In the genomic region with DNA sequence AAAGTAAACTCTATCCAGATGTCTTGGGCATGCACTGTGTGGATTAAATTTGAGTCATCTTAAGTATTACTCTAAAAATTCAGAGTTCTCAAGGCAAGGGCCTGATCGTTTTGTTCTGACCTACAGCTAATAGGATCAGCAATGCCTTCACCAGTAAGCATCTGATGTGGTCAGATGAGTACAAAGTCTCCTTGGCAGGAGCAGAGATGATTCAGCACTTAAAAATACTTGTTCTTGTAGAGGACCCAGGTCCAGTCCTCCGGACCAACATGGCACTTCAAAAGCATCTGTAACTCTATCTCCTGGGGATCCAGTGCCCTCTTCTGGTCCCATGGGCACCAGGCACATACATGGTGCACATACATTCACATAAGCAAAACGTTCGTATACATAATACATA, we compare ENCODE assay signal across 15 mouse cellular contexts.
"Had no signal": no experiment of that assay in that cellular context is flagged by ENCODE, and none has a peak within 500 bp of the region (broad histone marks: within the 10 kb centered on the region; RNA-seq: fewer than 3 reads in every experiment).

No protein-coding gene starts in this region.

- H3K27me3 ChIP-seq: intestine, embryonic 15.5 days; limb, embryonic 13.5 days; liver, embryonic 12.5 days; neural tube, embryonic 15.5 days had no signal

- ATAC-seq: intestine, embryonic 15.5 days; liver, embryonic 12.5 days had no signal

- H3K4me3 ChIP-seq: intestine, embryonic 15.5 days; layer of hippocampus, adult 2 months; limb, embryonic 13.5 days; liver, embryonic 12.5 days; midbrain, embryonic 10.5 days; myocyte; neural tube, embryonic 15.5 days had no signal

- DNase-seq: left cerebral cortex, postnatal 4 days; lung, embryonic 14.5 days; lung, postnatal 10 days; lung, postnatal 4 days; midbrain, embryonic 14.5 days; right cerebral cortex, adult 18-20 months; right cerebral cortex, postnatal 25 days; thymus, postnatal 4 days had no signal

- H3K4me1 ChIP-seq: intestine, embryonic 15.5 days; limb, embryonic 13.5 days; liver, embryonic 12.5 days; midbrain, embryonic 10.5 days; neural tube, embryonic 15.5 days had no signal

- H3K27ac ChIP-seq: intestine, embryonic 15.5 days; layer of hippocampus, adult 2 months; limb, embryonic 13.5 days; liver, embryonic 12.5 days; midbrain, embryonic 10.5 days; neural tube, embryonic 15.5 days had no signal
